Mouse (Mus musculus) CH12.LX (cell line): ENCODE measurements around the gene Ly6g6e.

Experiments
- CTCF ChIP-seq, 2 experiments: IDR thresholded peaks in 1 of 2; conservative IDR thresholded peaks in 1 of 2; 2 replicates each; pipeline ENCODE4 v1.5.1; 2011 to 2012; ENCODE audit warnings: low read depth in 2 of 2, low read length in 2 of 2, improper control_type of control experiment in 1 of 2, inconsistent platforms in 1 of 2, mild to moderate bottlenecking in 1 of 2, moderate library complexity in 1 of 2
- ELF1 ChIP-seq: IDR thresholded peaks from 2 replicates; pipeline ENCODE4 v1.6.1; 2014; ENCODE audit warnings: low read depth, mild to moderate bottlenecking, inconsistent platforms, low read length, improper control_type of control experiment
- ETS1 ChIP-seq: conservative IDR thresholded peaks from 2 replicates; pipeline ENCODE4 v1.6.1; 2012; ENCODE audit warnings: low read depth, mild to moderate bottlenecking, inconsistent platforms, low read length, improper control_type of control experiment, moderate library complexity
- KAT2A ChIP-seq: IDR thresholded peaks from 2 replicates; pipeline ENCODE4 v1.6.1; 2012; ENCODE audit warnings: low read length, improper control_type of control experiment, inconsistent platforms; ENCODE audit not compliant: insufficient replicate concordance
- MAFK ChIP-seq: IDR thresholded peaks from 2 replicates; pipeline ENCODE4 v1.6.1; 2011; ENCODE audit warnings: low read length, improper control_type of control experiment; ENCODE audit not compliant: insufficient replicate concordance
- SIN3A ChIP-seq: IDR thresholded peaks from 2 replicates; pipeline ENCODE4 v1.6.1; 2012; ENCODE audit warnings: low read length, improper control_type of control experiment, inconsistent platforms
- TCF12 ChIP-seq: IDR thresholded peaks from 2 replicates; pipeline ENCODE4 v1.6.1; 2014; ENCODE audit warnings: low read depth, mild to moderate bottlenecking, inconsistent platforms, low read length, improper control_type of control experiment
- ZKSCAN1 ChIP-seq: IDR thresholded peaks from 2 replicates; pipeline ENCODE4 v1.6.1; 2012; ENCODE audit warnings: low read depth, inconsistent platforms, low read length, improper control_type of control experiment, borderline replicate concordance
- ZNF384 ChIP-seq: IDR thresholded peaks from 2 replicates; pipeline ENCODE4 v1.6.1; 2012; ENCODE audit warnings: low read depth, low read length, improper control_type of control experiment, inconsistent platforms

DNA sequence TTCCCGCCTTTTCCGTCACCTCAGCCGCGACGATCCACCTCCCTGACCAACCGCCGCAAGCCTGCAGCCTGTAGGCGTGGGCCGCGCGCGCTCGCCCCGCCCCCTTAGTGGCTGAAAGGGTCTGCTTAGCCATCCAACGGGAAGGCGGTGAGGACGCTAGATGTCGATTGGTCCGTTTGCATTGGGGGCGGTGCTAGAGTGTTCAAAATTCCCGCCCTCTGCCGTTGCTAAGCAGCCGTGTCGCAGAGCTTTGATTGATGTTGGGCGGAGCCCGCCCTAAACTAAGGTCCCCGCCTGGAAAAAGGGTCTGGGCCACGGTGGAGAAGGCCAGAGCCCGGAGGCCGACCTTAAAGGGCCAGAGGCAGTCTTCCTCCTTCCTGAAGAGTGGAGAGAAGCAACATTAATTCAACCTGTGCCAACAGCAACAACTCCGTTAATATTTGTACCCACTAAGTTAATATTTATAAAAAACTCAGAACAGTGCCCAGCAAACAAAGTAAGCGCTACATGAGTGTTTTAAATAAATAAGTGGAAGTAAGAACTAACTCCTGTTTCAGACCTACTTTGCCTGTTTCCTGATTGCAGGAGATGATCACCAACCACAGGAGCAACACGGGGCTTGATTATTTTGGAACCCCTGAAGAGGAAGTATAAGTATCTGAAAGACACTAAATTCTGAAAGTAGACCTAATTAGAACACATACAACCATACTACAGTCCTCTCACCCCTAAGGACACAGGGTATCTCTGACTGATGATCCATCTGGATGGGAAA, 29.8 kb upstream of the Ly6g6e start, which contains the start of gene Msh5:
- TF ChIP-seq MAFK (no peak), KAT2A (peak; percentile 55; the same call in 1 of the 2 replicates), CTCF (conservative IDR thresholded peaks at IDR 0.05 in 1 of 2, IDR thresholded peaks at IDR 0.05 in 1 of 2; ENCODE audit: low read depth in 2 of 2, low read length in 2 of 2) (no peak), ZNF384 (0 out of 2 replicates have a peak, but pooled peaks have one; percentile 2), TCF12 (peak; percentile 50; the same call in 1 of the 2 replicates), ETS1 (0 out of 2 replicates have a peak, but pooled peaks have one; percentile 9), ELF1 (peak; percentile 67; the same call in 1 of the 2 replicates), SIN3A (peak; percentile 86; the same call in 1 of the 2 replicates), ZKSCAN1 (no peak)
